Mouse (Mus musculus) forebrain, embryonic 12.5 days (tissue): ENCODE measurements around the gene Ackr1. TPM values are rescaled to one million over a fixed set of nuclear protein-coding genes. Genes with fewer than 3 reads are reported as not detected.

Source experiments
- ATAC-seq: fragments of 200-750 bp; cut with Nextera tagmentation; 2 replicates; pipeline ENCODE4 v1.8.0; 2017; ENCODE audit warnings: moderate TSS enrichment; ENCODE audit not compliant: low FRiP score
- H3K27ac ChIP-seq: fragments of 300-500 bp; sonication (generic); 2 replicates; pipeline ENCODE4 v1.5.1; 2016; ENCODE audit warnings: mild to moderate bottlenecking
- H3K27me3 ChIP-seq: fragments of 300-500 bp; sonication (generic); 2 replicates; pipeline ENCODE4 v1.6.1; 2016; ENCODE audit warnings: mild to moderate bottlenecking
- H3K36me3 ChIP-seq: fragments of 300-500 bp; sonication (generic); replicated peaks from 2 replicates; pipeline ENCODE4 v1.6.1; 2016; ENCODE audit warnings: mild to moderate bottlenecking
- H3K4me1 ChIP-seq: fragments of 300-500 bp; sonication (generic); 2 replicates; pipeline ENCODE4 v1.6.1; 2016
- H3K4me2 ChIP-seq: fragments of 300-500 bp; sonication (generic); 2 replicates; pipeline ENCODE4 v1.6.1; 2016; ENCODE audit warnings: mild to moderate bottlenecking, moderate library complexity
- H3K4me3 ChIP-seq: fragments of 300-500 bp; sonication (generic); replicated peaks from 2 replicates; pipeline ENCODE4 v1.5.1; 2016; ENCODE audit warnings: mild to moderate bottlenecking
- H3K9ac ChIP-seq: fragments of 300-500 bp; sonication (generic); 2 replicates; pipeline ENCODE4 v1.6.1; 2016; ENCODE audit warnings: mild to moderate bottlenecking
- H3K9me3 ChIP-seq: fragments of 300-500 bp; sonication (generic); 2 replicates; pipeline ENCODE4 v1.6.1; 2016
- whole genome bisulfite sequencing: fragments of 180-500 bp; shearing (Covaris S2); methylation state at CpG from one replicate; pipeline ENCODE4 v1.1.7; 2016; 5-methylcytosine and 5-hydroxymethylcytosine counted together
- polyA plus RNA-seq: library from polyadenylated mRNA; unstranded; fragments of >200 nt; fragmentation: Nextera tagmentation; extraction: Ambion mirVana; gene quantifications from 2 replicates; pipeline ENCODE4 v1.2.1, GENCODE M21; 2016

Gene Ackr1
- polyA plus RNA-seq, 1 experiment from 2014 or later = 5.1 TPM

DNA sequence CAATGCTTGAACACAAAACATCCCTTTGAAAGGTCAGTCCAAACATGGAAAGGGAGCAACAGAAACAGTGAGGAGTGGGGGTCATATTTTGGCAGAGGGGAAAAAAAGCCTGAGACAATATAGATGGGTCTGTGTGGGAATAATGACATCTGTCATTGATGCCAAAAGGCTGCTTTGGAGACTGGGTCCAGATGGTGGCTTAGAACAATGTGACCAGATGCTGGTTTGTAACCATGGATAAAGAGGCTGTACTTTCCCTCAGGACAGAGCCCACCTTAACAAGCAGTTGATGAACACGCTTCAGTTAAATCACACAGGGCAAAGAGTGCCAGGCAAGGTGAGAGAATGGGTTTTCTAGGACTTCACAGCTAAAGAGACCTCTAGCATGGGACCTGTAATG, 8.9 kb upstream of the Ackr1 start:
- Histone ChIP-seq H3K9ac (no peak overlapping the region), H3K4me2 (no peak overlapping the region), H3K4me1 (peaks cover 8% of the 10 kb centered on the region; the same call in 1 of the 2 replicates), H3K36me3 (peaks cover 18% of the 10 kb centered on the region), H3K9me3 (no peaks in the 10 kb centered on the region), H3K27ac (no peak overlapping the region), H3K4me3 (no peak overlapping the region), H3K27me3 (no peaks in the 10 kb centered on the region)
- ATAC-seq = no peak
- 78% methylated on average over 1 of the region's 1 CpGs for WGBS

DNA sequence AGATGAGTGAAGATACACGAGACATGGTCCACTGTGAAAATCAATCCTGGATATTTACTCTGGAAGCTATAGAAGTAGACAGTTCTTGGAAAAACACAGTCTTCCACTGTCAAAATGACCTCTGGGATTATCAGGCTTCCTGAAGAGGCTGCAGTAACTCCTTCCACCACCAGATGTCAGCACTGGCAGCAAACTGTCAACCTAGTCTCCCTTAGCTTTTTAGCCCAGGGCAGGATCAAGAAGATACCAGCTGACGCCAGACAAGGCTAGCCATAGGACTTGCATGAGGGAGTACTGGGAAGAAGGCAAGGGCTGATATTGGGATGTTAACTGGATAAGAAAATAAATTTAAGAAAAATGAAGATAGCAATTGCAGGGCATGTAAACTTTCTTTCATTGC, 6.0 kb upstream of the Ackr1 start:
- H3K4me2 ChIP-seq = no peak overlapping the region
- ATAC-seq = peak; percentile 69
- H3K9me3 ChIP-seq = no peaks in the 10 kb centered on the region
- peaks cover 20% of the 10 kb centered on the region for H3K4me1 ChIP-seq
- no peak overlapping the region for H3K27ac ChIP-seq
- H3K36me3 ChIP-seq = peaks cover 19% of the 10 kb centered on the region; the same call in 1 of the 2 replicates
- H3K4me3 ChIP-seq = no peak overlapping the region
- 14% methylated on average over 2 of the region's 2 CpGs for WGBS
- H3K9ac ChIP-seq = no peak overlapping the region
- no peaks in the 10 kb centered on the region for H3K27me3 ChIP-seq

DNA sequence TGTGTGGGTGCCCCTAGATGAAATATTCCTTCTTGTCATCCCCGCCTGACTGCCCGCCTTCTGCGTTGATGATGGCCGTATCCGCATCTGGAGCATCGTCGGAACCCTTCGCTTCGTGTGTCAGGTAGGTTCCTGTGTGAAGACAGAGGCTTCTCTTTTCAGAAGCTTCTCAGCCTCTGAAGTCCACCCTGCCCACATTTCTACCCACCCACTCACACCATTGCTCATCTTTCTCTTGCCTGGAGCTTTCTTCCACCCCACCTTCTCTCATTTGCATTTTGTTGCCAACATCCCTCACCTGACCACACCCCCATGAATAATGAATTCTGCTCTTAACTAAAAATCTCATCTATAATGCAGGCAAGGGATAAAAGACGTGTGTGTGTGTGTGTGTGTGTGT, 3.5 kb upstream of the Ackr1 start:
- Histone ChIP-seq H3K9ac (no peak overlapping the region), H3K27me3 (no peaks in the 10 kb centered on the region), H3K36me3 (peaks cover 11% of the 10 kb centered on the region; the same call in 1 of the 2 replicates), H3K4me3 (no peak overlapping the region), H3K9me3 (no peaks in the 10 kb centered on the region), H3K4me2 (no peak overlapping the region), H3K4me1 (peaks cover 12% of the 10 kb centered on the region), H3K27ac (no peak overlapping the region)
- no peak for ATAC-seq
- 93% methylated on average over 10 of the region's 10 CpGs for WGBS

DNA sequence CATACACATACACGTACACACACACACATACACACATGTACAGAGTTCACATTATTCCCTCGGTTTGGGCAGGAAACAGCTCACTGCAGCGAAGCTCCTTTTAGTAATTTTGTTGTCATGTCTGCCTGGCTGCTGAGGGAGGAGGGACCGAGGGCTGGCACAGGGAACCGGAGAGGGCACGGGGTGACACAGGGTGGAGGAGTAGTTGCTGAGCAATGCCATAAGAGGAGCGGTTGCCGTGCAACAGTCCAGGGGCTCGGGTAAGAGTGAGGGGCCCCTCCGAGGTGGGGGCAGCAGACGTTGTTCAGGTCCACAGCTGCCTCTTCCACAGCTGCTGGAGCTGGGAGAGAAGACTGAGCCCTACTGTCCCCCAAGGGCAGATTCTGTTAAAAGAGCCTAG, 2.4 kb upstream of the Ackr1 start:
- Histone ChIP-seq H3K4me2 (no peak overlapping the region), H3K4me1 (peaks cover 12% of the 10 kb centered on the region), H3K9ac (no peak overlapping the region), H3K27ac (no peak overlapping the region), H3K36me3 (0 out of 2 replicates have a peak, but pooled peaks cover 6% of the 10 kb centered on the region), H3K4me3 (no peak overlapping the region), H3K9me3 (no peaks in the 10 kb centered on the region), H3K27me3 (no peaks in the 10 kb centered on the region)
- 62% methylated on average over 11 of the region's 11 CpGs for WGBS
- ATAC-seq = no peak; the same call in 1 of the 2 replicates

DNA sequence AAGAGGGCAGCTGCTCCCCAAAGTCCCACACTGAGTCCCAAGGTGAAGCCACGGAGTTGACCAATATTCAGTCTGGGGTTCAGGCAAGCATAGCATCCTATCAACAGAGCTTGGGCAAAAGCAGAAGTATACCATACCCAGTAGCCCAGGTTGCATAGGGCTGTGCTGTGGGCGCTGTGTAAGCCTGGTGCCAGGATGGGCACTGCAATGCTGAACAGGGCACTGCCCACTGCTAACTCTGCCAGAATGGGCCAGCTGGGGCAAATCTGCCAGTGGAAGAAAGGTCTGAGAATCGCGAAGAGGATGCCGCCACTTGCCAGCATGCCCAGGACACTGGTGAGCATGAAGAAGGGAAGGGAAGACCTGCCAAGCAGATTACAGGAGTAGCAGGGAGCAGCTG, 1.1 kb downstream of the Ackr1 start:
- Histone ChIP-seq H3K9me3 (no peaks in the 10 kb centered on the region), H3K4me1 (peaks cover 24% of the 10 kb centered on the region), H3K9ac (no peak overlapping the region), H3K27me3 (no peaks in the 10 kb centered on the region), H3K4me2 (no peak overlapping the region), H3K4me3 (no peak overlapping the region), H3K36me3 (0 out of 2 replicates have a peak, but pooled peaks cover 6% of the 10 kb centered on the region), H3K27ac (no peak overlapping the region)
- 90% methylated on average over 5 of the region's 5 CpGs for WGBS
- ATAC-seq = no peak

DNA sequence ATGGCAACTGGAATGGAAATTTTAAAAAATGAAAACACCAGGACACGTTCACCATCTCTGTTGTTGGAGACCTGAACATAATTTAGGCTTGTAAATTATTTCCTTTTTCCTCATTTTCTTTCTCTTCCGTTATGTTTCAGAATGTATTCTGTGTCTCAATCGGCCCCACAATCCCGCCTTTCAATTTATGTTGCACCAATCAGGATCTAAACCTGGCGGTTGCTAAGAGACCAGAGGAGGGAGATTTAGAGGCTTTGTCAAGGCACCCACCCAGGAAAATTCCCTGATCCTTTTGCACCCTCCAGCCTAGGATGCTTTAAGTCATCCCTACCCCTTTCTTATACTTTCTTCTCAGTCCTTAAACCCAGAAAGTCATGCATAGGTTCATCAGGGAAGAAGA, 3.8 kb downstream of the Ackr1 start:
- no peak for ATAC-seq
- no peak overlapping the region for H3K9ac ChIP-seq
- no peaks in the 10 kb centered on the region for H3K9me3 ChIP-seq
- no peaks in the 10 kb centered on the region for H3K27me3 ChIP-seq
- no peaks in the 10 kb centered on the region for H3K36me3 ChIP-seq
- no peak overlapping the region for H3K4me3 ChIP-seq
- no peak overlapping the region for H3K4me2 ChIP-seq
- no peak overlapping the region for H3K27ac ChIP-seq
- H3K4me1 ChIP-seq = peaks cover 12% of the 10 kb centered on the region; the same call in 1 of the 2 replicates
- WGBS = 75% methylated on average over 5 of the region's 5 CpGs

DNA sequence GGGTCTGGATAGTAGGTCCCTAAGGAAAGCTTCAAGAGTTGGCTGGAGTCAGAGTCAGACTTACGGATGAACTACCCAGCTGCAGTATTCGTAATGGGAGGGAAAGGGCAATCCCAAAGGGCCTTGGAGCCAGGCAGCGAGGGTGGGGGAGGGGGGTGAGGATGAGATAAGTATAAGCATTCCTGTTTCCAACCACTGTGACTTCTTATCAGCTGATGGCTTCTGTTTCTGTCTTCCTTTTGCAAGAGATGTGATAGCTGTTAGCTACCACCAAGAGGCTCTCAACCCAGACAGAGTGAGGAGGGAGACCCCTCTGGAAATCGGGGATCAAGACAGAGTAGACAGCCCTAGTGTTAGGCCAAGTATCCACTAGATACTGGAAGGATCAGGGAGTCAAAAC, 4.4 kb downstream of the Ackr1 start:
- Histone ChIP-seq H3K9ac (no peak overlapping the region), H3K36me3 (no peaks in the 10 kb centered on the region), H3K4me1 (peaks cover 12% of the 10 kb centered on the region; the same call in 1 of the 2 replicates), H3K4me3 (no peak overlapping the region), H3K27me3 (no peaks in the 10 kb centered on the region), H3K4me2 (no peak overlapping the region), H3K9me3 (no peaks in the 10 kb centered on the region), H3K27ac (no peak overlapping the region)
- ATAC-seq = no peak
- 55% methylated on average over 4 of the region's 4 CpGs for WGBS

DNA sequence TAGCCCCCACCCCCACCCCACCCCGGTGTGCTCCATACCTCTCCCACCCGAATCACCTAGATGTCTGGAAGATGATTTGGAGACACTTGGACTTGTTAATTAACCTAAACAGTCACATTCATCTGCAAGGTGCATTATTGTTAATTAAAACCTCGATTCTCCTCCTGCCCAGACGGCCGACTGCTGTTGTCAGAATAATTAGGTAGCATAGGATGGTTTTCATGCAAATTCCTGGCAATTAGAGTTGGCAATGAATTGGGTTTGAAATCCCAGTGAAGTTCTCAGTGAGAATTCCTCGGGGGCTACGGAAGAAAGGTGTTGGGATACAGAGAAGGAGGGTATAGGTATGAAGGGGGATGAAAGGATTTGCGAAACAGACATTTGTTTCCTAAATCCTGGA, 5.1 kb downstream of the Ackr1 start:
- H3K4me1 ChIP-seq = peaks cover 12% of the 10 kb centered on the region; the same call in 1 of the 2 replicates
- H3K9ac ChIP-seq = no peak overlapping the region
- WGBS = 35% methylated on average over 8 of the region's 8 CpGs
- no peak overlapping the region for H3K27ac ChIP-seq
- no peaks in the 10 kb centered on the region for H3K9me3 ChIP-seq
- H3K36me3 ChIP-seq = no peaks in the 10 kb centered on the region
- no peaks in the 10 kb centered on the region for H3K27me3 ChIP-seq
- no peak overlapping the region for H3K4me2 ChIP-seq
- peak; percentile 39; the same call in 1 of the 2 replicates for ATAC-seq
- H3K4me3 ChIP-seq = no peak overlapping the region

DNA sequence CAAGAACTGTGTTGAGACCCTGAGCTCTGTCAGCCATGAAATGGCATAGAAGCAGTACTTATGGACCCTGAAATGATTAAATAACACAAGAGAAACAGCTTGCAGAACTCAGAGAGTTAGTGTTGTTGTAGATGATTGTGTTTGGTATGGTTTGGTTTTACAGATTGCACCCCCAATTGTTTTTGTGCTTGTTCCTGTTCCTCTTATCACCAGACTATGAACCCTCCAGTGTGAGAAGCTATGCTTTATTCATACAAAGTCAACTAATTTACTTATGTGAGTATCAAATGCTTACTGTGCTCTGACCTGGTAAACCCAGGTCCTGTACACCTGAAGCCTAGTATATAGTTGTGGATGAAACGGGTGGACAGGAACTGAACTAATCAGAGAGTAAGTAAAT, 7.0 kb downstream of the Ackr1 start:
- no peak overlapping the region for H3K4me2 ChIP-seq
- H3K9me3 ChIP-seq = no peaks in the 10 kb centered on the region
- H3K27me3 ChIP-seq = no peaks in the 10 kb centered on the region
- H3K9ac ChIP-seq = no peak overlapping the region
- H3K27ac ChIP-seq = no peak overlapping the region
- H3K4me3 ChIP-seq = no peak overlapping the region
- ATAC-seq = no peak
- 76% methylated on average over 1 of the region's 1 CpGs for WGBS
- H3K4me1 ChIP-seq = peaks cover 17% of the 10 kb centered on the region; the same call in 1 of the 2 replicates
- no peaks in the 10 kb centered on the region for H3K36me3 ChIP-seq

DNA sequence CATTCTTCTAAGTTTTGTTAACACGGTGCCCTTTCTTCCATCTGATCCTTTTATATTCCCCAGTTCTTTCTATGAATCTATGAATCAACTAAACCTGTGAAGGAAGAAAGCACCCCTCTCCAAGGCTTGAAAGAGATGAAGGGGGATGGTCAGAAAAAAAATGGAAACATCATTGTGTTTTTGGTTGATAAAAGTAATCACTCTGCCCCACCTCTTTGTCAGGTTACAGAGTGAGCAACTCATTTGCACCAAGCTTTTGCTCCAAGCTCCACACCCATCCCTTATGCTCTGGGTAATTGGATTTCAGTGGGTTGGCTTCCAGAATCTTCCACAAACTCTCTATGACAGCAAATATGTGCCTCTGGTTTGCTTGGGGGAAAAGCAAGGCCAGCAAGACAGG, 8.2 kb downstream of the Ackr1 start:
- Histone ChIP-seq H3K4me2 (no peak overlapping the region), H3K9me3 (no peaks in the 10 kb centered on the region), H3K36me3 (no peaks in the 10 kb centered on the region), H3K9ac (no peak overlapping the region), H3K4me1 (peaks cover 18% of the 10 kb centered on the region; the same call in 1 of the 2 replicates), H3K4me3 (no peak overlapping the region), H3K27me3 (no peaks in the 10 kb centered on the region), H3K27ac (no peak overlapping the region)
- no peak for ATAC-seq
- 93% methylated on average over 1 of the region's 1 CpGs for WGBS

DNA sequence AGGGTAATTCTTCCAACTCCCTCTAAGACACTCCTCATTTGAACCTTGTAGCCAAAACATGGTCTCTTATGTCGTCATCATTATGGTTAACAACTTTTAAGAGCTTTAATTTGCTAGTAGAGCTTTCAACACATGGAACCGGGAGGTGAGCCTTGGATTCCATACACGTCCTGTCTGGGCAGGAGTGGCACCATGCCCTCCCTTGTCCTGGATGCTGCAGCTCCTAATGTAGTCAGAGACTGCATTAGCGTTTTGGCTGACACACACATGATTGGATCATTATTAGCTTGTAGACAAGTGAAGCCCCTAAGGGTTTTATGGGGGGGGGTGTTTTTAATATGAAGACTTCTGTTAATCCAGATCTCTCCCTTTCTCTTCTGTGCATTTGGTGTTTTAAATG, 8.6 kb downstream of the Ackr1 start:
- H3K9ac ChIP-seq = no peak overlapping the region
- no peak overlapping the region for H3K4me3 ChIP-seq
- ATAC-seq = no peak
- H3K27me3 ChIP-seq = no peaks in the 10 kb centered on the region
- H3K9me3 ChIP-seq = no peaks in the 10 kb centered on the region
- no peak overlapping the region for H3K27ac ChIP-seq
- 73% methylated on average over 4 of the region's 4 CpGs for WGBS
- H3K36me3 ChIP-seq = no peaks in the 10 kb centered on the region
- H3K4me2 ChIP-seq = no peak overlapping the region
- peaks cover 18% of the 10 kb centered on the region; the same call in 1 of the 2 replicates for H3K4me1 ChIP-seq

DNA sequence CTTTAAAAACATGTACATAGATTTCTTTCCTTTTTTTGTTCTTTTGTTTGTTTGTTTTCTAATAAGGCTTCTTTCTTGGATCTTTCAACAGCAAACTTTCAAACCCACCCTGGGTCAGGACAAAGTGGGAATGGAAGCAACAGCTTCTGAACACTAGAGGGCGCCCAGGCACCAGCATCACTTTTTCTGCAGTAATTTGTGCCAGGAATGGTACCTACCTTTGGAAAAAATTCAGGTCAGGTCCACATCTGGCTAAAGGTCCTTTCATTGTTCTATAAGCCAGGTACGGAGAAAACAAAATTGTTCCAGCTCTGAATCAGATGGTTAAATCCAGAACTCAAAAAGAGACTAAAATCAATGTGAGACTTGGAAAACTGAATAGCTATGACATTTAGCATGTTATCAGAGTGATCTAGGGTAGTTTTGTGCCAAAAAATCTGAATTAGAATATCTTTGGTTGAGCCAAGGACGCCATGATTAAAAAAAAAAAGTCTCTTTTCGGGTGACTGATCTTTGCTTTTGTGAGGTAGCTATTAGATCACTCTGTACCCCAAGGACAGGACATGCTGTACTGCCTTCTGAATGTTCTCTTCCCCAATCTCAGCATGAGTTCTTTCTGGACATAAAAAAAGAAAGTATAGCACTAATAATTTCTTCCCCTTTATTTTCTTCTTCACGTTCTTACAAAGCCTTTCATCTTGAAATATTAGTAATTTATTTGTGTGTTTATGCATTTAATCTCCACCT, 9.5 kb downstream of the Ackr1 start:
- ATAC-seq = no peak
- Histone ChIP-seq H3K9ac (no peak overlapping the region), H3K36me3 (no peaks in the 10 kb centered on the region), H3K27me3 (no peaks in the 10 kb centered on the region), H3K4me3 (no peak overlapping the region), H3K4me1 (peaks cover 9% of the 10 kb centered on the region; the same call in 1 of the 2 replicates), H3K27ac (no peak overlapping the region), H3K9me3 (no peaks in the 10 kb centered on the region), H3K4me2 (no peak overlapping the region)
- WGBS = 38% methylated on average over 5 of the region's 5 CpGs

DNA sequence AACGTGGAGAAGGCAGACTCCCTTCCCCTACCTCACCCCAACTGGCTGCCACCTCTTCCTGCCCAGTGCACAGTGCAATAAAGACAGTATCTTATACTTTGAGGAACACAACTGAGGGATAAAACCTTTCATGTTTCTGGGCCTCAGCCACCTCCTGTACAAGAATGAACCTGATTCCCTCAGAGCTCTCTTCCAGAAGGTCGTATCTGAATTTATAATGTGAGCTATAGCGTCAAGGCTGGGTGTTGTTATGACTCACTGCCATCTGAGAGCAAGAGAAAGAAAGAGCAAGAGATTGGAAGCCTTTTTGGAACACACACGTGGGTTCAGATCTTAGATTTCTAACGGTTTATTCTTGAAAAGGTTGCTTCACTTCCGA, 11.3 kb downstream of the Ackr1 start:
- H3K36me3 ChIP-seq = no peaks in the 10 kb centered on the region
- H3K9ac ChIP-seq = no peak overlapping the region
- ATAC-seq = no peak
- H3K4me3 ChIP-seq = no peak overlapping the region
- H3K4me2 ChIP-seq = no peak overlapping the region
- 73% methylated on average over 6 of the region's 6 CpGs for WGBS
- H3K27ac ChIP-seq = no peak overlapping the region
- no peaks in the 10 kb centered on the region for H3K9me3 ChIP-seq
- peaks cover 6% of the 10 kb centered on the region; the same call in 1 of the 2 replicates for H3K4me1 ChIP-seq
- H3K27me3 ChIP-seq = no peaks in the 10 kb centered on the region
